Mouse (Mus musculus) embryonic facial prominence, embryonic 13.5 days (tissue): ENCODE data around the gene Lcorl. TPM values are rescaled to one million over a fixed set of nuclear protein-coding genes. Genes with fewer than 3 reads are reported as not detected.

Experiments used
- ATAC-seq: fragments of 200-750 bp; cut with Nextera tagmentation; 2 replicates; pipeline ENCODE4 v1.8.0; 2017; ENCODE audit warnings: low read depth; ENCODE audit not compliant: insufficient number of reproducible peaks, insufficient read depth, low FRiP score, low TSS enrichment
- H3K27ac ChIP-seq: fragments of 300-500 bp; sonication (generic); 2 replicates; pipeline ENCODE4 v1.5.1; 2015; ENCODE audit warnings: moderate library complexity, mild to moderate bottlenecking, inconsistent platforms
- H3K27me3 ChIP-seq: fragments of 300-500 bp; sonication (generic); 2 replicates; pipeline ENCODE4 v1.6.1; 2015; ENCODE audit warnings: mild to moderate bottlenecking, inconsistent platforms
- H3K36me3 ChIP-seq: fragments of 300-500 bp; sonication (generic); 2 replicates; pipeline ENCODE4 v1.6.1; 2015; ENCODE audit warnings: mild to moderate bottlenecking, inconsistent platforms
- H3K4me1 ChIP-seq: fragments of 300-500 bp; sonication (generic); 2 replicates; pipeline ENCODE4 v1.6.1; 2015; ENCODE audit warnings: inconsistent platforms
- H3K4me2 ChIP-seq: fragments of 300-500 bp; sonication (generic); 2 replicates; pipeline ENCODE4 v1.6.1; 2015; ENCODE audit warnings: moderate library complexity, mild to moderate bottlenecking, inconsistent platforms
- H3K4me3 ChIP-seq: fragments of 300-500 bp; sonication (generic); 2 replicates; pipeline ENCODE4 v1.5.1; 2015; ENCODE audit warnings: mild to moderate bottlenecking, inconsistent platforms
- H3K9ac ChIP-seq: fragments of 300-500 bp; sonication (generic); 2 replicates; pipeline ENCODE4 v1.6.1; 2015; ENCODE audit warnings: mild to moderate bottlenecking, inconsistent platforms
- H3K9me3 ChIP-seq: fragments of 300-500 bp; sonication (generic); 2 replicates; pipeline ENCODE4 v1.6.1; 2016; ENCODE audit warnings: inconsistent platforms
- WGBS: fragments of 180-500 bp; shearing (Covaris S2); methylation state at CpG from one replicate; pipeline ENCODE4 v1.1.7; 2015; ENCODE audit warnings: mixed read lengths; 5-methylcytosine and 5-hydroxymethylcytosine counted together
- polyA plus RNA-seq: library from polyadenylated mRNA; unstranded; fragments of >200 nt; fragmentation: Nextera tagmentation; extraction: Ambion mirVana; gene quantifications from 2 replicates; pipeline ENCODE4 v1.2.1, GENCODE M21; 2015

Gene Lcorl
- polyA plus RNA-seq, 1 experiment from 2014 or later, result 25.2 TPM

DNA sequence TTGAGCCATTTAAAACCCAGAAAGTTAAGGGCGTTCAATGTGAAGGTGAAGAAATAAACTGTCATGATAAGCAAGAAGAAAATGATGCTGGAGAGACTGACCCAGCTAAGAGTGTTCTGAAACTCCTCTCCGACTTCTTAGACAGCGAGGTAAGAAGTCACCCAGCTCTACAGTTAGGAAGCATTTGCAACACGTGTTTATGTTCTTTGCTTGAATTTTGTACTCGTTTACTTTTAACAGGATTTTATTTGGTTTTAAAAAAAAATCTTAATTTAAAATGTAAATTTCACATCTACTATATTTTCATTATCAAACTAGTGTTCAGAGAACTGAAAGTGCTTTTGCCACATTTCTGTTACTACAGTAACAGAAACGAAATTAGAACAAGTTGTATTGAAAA, 165.7 kb downstream of the Lcorl start:
- H3K4me3 ChIP-seq, result no peak overlapping the region
- H3K27me3 ChIP-seq, result no peaks in the 10 kb centered on the region
- H3K4me2 ChIP-seq, result no peak overlapping the region
- no peak for ATAC-seq
- no peak overlapping the region for H3K27ac ChIP-seq
- H3K36me3 ChIP-seq, result peaks cover 9% of the 10 kb centered on the region
- H3K4me1 ChIP-seq, result no peaks in the 10 kb centered on the region
- no peak overlapping the region for H3K9ac ChIP-seq
- WGBS, result 88% methylated on average over 6 of the region's 6 CpGs
- no peaks in the 10 kb centered on the region for H3K9me3 ChIP-seq

DNA sequence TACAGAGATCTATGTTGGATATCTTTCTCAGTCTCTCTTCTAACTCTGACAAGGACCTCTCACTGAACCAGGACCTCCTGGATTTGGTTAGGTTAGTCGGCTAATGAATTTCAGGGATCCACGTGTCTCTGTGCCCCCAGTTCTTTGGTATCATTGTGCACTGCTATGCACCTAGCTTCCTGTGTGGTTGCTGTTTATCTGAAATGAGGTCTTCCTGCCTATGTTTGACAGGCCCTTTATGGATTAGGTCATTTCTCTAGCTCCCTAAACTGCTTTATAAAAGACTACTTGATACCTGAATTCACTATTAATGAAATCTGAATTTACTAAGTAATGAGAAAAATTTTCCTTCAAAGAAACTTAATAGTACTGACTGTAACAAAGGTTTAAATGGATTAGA, 166.6 kb downstream of the Lcorl start:
- H3K4me3 ChIP-seq, result no peak overlapping the region
- WGBS, result 50% methylated on average over 2 of the region's 2 CpGs
- ATAC-seq, result no peak
- no peaks in the 10 kb centered on the region for H3K9me3 ChIP-seq
- H3K4me2 ChIP-seq, result no peak overlapping the region
- H3K27ac ChIP-seq, result no peak overlapping the region
- H3K9ac ChIP-seq, result no peak overlapping the region
- no peaks in the 10 kb centered on the region for H3K27me3 ChIP-seq
- peaks cover 9% of the 10 kb centered on the region for H3K36me3 ChIP-seq
- H3K4me1 ChIP-seq, result no peaks in the 10 kb centered on the region

DNA sequence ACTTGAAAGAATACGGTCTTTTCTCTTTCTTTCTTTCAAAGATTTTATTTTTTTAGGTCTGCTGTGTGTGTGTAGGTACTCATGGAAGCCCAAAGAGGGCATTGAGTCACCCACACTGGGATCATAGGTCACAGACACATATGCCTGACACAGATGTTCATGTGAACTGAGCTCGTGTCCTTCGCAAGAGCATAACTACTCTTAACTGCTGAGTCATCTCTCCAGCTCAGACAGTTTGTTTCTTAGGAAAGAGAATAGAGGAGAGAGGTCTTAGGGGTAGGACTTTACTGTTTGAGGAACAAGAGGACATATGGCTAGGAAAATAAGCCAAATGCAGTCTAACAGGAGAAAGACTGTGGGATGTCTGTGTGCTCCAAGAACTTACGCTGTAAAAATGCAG, 168.3 kb downstream of the Lcorl start:
- H3K27ac ChIP-seq, result no peak overlapping the region
- WGBS, result 83% methylated on average over 4 of the region's 4 CpGs
- no peaks in the 10 kb centered on the region for H3K27me3 ChIP-seq
- no peak for ATAC-seq
- no peak overlapping the region for H3K9ac ChIP-seq
- no peak overlapping the region for H3K4me2 ChIP-seq
- no peaks in the 10 kb centered on the region for H3K9me3 ChIP-seq
- H3K36me3 ChIP-seq, result peaks cover 14% of the 10 kb centered on the region
- H3K4me1 ChIP-seq, result no peaks in the 10 kb centered on the region
- H3K4me3 ChIP-seq, result no peak overlapping the region

DNA sequence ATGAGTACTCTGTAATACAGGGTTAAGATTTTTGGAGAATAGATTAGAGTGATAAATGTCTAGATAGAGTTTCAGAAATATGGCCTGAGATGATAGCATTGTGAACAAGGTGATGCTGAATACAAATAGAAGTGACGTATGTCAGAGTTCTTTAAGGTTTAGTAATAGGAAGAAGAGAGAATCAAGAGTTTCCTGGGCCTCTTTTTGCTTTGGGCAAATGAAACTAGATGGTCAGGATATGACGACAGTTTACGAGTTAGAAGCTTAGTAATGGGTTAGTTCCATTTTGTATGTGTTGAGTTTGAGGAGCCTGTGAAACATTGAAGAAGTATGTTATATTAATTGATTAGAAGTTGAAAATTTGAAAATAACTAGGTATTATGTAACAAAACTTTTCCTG, 171.2 kb downstream of the Lcorl start:
- no peak overlapping the region for H3K4me3 ChIP-seq
- H3K9ac ChIP-seq, result no peak overlapping the region
- H3K4me1 ChIP-seq, result no peaks in the 10 kb centered on the region
- H3K4me2 ChIP-seq, result no peak overlapping the region
- H3K27me3 ChIP-seq, result no peaks in the 10 kb centered on the region
- H3K27ac ChIP-seq, result no peak overlapping the region
- H3K36me3 ChIP-seq, result peaks cover 24% of the 10 kb centered on the region
- WGBS, result 92% methylated on average over 3 of the region's 3 CpGs
- no peaks in the 10 kb centered on the region for H3K9me3 ChIP-seq
- ATAC-seq, result no peak

DNA sequence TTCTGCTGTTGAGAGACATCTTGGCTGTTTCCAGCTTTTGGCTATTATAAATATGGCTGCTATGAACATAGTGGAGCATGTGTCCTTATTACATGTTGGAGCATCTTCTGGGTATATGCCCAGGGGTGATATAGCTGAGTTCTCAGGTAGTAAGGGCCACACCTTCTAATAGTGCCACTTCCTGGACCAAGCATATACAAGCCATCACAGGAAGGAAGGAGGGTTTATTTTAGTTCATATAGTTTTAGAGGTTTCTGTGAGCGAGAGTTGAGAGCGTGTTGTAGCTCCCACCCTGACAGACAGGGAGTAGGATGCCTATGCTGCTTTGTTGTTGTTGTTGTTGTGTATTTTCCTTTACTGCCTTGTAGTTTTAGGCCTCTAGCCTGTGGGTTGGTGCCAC, 172.2 kb downstream of the Lcorl start:
- WGBS, result 96% methylated on average over 2 of the region's 2 CpGs
- H3K4me2 ChIP-seq, result no peak overlapping the region

DNA sequence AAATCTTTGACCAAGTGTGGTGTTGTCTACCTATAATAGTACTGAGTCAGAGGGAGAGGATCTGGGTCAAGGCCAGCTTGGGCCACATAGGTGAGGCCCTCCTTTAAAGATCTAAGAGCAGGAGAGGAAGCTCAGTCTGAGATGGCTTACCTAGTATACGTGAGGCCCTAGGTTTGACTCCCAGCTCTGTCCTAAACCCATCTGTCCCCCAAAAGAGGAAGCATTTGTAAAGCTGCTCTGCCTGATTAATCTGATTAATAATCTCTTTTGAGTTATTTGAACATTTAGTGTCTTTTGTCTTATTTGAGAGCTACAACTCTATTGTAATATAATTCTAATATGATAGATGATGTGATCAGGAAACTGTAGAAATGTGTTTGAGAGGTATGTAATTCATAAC, 174.0 kb downstream of the Lcorl start:
- no peak overlapping the region for H3K9ac ChIP-seq
- H3K27ac ChIP-seq, result no peak overlapping the region
- H3K36me3 ChIP-seq, result peaks cover 25% of the 10 kb centered on the region
- no peaks in the 10 kb centered on the region for H3K9me3 ChIP-seq
- H3K4me3 ChIP-seq, result no peak overlapping the region
- H3K4me1 ChIP-seq, result no peaks in the 10 kb centered on the region
- WGBS, result 94% methylated on average over 1 of the region's 1 CpGs
- ATAC-seq, result no peak
- H3K27me3 ChIP-seq, result no peaks in the 10 kb centered on the region
- no peak overlapping the region for H3K4me2 ChIP-seq

More for the DNA sequence above, 172.2 kb downstream of the Lcorl start:
- no peaks in the 10 kb centered on the region for H3K4me1 ChIP-seq
- H3K36me3 ChIP-seq, result peaks cover 28% of the 10 kb centered on the region
- H3K9ac ChIP-seq, result no peak overlapping the region
- H3K9me3 ChIP-seq, result no peaks in the 10 kb centered on the region
- H3K27me3 ChIP-seq, result no peaks in the 10 kb centered on the region
- ATAC-seq, result no peak
- H3K4me3 ChIP-seq, result no peak overlapping the region
- H3K27ac ChIP-seq, result no peak overlapping the region

DNA sequence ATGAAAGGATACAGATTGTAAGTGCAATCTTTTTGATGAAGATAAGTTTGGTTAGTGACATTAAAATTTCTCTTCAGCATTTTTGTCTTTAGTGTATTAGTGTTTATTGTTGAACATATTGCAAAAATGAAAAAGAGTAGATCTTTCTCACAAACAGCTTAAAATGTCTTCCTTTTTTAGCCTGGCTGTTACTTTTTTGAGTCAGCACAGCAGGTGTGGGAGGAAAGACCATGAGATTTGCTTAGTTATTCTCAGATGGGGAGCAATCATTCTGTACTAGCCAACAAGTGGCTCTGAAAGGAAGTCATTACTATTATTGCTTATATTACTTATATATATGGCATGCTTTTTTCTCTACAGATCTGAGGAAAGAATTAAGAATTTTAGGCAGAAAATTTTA, 177.5 kb downstream of the Lcorl start:
- H3K9ac ChIP-seq, result no peak overlapping the region
- no peaks in the 10 kb centered on the region for H3K27me3 ChIP-seq
- no peak overlapping the region for H3K27ac ChIP-seq
- H3K4me1 ChIP-seq, result no peaks in the 10 kb centered on the region
- H3K9me3 ChIP-seq, result no peaks in the 10 kb centered on the region
- no peak overlapping the region for H3K4me2 ChIP-seq
- peaks cover 42% of the 10 kb centered on the region for H3K36me3 ChIP-seq
- no peak overlapping the region for H3K4me3 ChIP-seq
- no peak for ATAC-seq

DNA sequence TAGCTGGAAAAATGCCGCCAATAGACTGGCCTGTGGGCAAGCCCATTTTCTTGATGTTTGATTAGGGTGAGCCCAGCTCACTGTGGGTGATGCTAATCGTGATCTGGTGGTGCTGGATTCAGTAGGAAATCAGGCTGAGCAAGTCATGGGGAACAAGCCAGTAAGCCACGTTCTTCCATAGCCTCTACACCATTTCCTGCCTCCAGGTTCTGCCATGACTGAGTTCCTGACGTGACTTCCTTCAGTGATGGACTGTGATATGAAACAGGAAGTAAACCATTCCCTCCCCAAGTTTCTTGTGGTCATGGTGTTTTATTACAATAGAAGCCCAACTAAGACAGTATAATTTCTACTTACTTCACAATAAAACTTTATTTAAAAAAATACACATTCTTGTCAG, 179.8 kb downstream of the Lcorl start:
- Histone ChIP-seq H3K9ac (no peak overlapping the region), H3K4me3 (no peak overlapping the region), H3K27ac (no peak overlapping the region), H3K4me2 (no peak overlapping the region), H3K4me1 (no peaks in the 10 kb centered on the region), H3K9me3 (no peaks in the 10 kb centered on the region), H3K36me3 (peaks cover 31% of the 10 kb centered on the region), H3K27me3 (no peaks in the 10 kb centered on the region)
- WGBS, result 75% methylated on average over 4 of the region's 4 CpGs
- no peak for ATAC-seq

DNA sequence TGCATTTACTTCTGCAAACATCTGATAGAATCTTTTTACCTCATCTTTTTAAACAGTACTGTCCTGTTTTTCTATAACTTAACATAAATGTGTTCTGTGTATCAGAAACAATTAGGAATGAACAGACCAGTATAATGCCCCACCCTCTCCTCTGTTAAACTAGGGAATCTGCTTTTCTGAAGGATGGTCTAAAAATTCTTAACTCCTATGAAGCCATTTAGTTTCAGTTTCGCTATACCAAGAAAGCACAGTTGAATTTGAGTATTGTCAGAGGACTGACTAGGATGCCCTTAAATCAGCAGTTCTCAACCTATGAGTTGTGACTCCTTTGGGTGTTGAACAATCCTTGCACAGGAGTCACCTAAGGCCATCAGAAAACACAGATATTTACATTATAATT, 182.4 kb downstream of the Lcorl start:
- Histone ChIP-seq H3K36me3 (peaks cover 25% of the 10 kb centered on the region), H3K4me2 (no peak overlapping the region), H3K27ac (no peak overlapping the region), H3K9me3 (no peaks in the 10 kb centered on the region), H3K9ac (no peak overlapping the region), H3K4me1 (no peaks in the 10 kb centered on the region; the same call in 1 of the 2 replicates), H3K27me3 (no peaks in the 10 kb centered on the region), H3K4me3 (no peak overlapping the region)
- 89% methylated on average over 1 of the region's 1 CpGs for WGBS
- no peak for ATAC-seq

DNA sequence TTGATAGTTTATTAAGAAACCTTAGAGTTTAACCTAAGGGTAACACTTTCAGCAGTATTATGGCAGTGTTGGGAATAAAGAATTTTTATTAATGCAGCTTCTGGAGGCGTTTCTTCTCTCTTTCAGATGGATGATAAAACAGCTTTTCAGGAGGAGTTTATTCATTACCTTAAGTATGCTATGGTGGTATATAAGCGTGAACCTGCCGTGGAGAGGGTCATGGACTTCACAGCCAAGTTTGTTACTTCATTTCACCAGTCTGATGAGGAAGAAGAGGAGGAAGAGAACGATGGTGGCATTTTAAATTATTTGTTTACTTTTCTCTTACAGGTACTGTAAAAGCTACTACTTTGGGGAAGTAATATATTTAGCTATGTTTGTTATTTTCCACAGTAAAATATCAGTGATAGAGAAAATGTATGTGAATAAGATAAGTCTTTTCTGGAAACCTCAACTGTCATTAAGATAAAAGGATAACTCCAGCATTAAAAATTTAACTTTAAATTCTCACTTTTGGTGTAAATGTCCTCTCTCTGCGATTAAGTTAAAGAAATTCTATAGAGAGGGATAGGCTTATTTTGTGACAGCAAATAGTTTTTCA, 186.4 kb downstream of the Lcorl start:
- Histone ChIP-seq H3K4me1 (peaks cover 4% of the 10 kb centered on the region), H3K9ac (no peak overlapping the region), H3K27ac (no peak overlapping the region), H3K9me3 (no peaks in the 10 kb centered on the region), H3K27me3 (no peaks in the 10 kb centered on the region), H3K4me3 (peak overlapping the region; percentile 85), H3K4me2 (peak overlapping the region; percentile 86), H3K36me3 (peaks cover 8% of the 10 kb centered on the region; the same call in 1 of the 2 replicates)
- no peak for ATAC-seq
- WGBS, result 54% methylated on average over 5 of the region's 5 CpGs

DNA sequence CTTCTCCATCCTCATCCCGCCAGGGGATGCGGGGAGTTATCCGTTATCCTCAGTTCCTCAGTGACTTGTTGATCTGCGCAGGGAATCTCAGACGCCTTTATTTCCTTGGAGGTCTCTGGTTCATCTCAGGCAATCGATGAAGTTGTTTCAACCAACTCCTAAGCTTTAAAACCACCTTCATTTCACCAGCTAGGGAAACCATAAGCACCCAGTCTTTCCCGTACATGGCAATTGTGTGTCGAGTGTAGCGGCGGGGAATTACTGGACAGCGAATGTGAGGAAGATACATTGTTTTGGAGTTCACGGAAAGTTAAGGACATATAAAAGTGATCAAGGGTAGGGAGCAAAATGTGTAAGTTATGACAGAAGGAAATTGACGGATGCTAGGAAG, 187.1 kb downstream of the Lcorl start:
- Histone ChIP-seq H3K4me2 (peak overlapping the region; percentile 86), H3K9ac (peak overlapping the region; percentile 86), H3K36me3 (peaks cover 4% of the 10 kb centered on the region; the same call in 1 of the 2 replicates), H3K27ac (peak overlapping the region; percentile 86), H3K9me3 (no peaks in the 10 kb centered on the region), H3K27me3 (no peaks in the 10 kb centered on the region), H3K4me3 (peak overlapping the region; percentile 85), H3K4me1 (peaks cover 4% of the 10 kb centered on the region)
- no peak for ATAC-seq
- 0% methylated on average over 13 of the region's 13 CpGs for WGBS

DNA sequence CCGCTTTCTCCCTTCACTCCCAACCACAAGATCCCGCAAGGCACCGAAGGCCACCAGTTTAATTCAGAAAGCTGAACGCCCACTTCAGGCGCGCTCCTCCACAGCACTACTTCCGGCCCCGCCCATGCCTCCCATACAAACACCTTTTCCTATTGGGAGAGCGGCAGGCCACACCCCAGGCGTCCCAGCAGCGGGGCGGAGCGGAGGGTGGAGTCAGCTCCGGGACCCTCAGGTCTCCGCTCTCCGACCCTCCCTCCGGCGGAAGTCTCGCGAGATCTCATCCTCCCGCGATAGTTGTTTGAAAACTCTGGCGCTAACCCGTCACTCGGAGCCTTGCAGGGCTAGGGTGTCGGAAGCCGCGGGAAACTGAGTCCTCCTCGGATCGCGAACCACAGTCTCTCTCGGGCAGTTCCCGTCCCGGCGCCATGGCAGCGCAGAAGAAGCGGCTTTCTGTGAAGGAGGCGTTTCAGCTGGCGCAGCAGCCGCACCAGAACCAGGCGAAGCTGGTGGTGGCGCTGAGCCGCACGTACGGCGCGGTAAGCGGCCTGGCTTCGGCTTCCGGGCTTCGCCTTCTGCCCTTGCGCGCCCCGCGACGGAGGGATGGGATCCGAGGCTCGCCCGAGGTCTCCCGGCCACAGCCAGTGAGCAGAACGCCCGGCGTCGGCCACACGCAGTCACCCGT, 187.7 kb downstream of the Lcorl start, which contains the start of gene Ncapg:
Gene Ncapg, plus strand, starts transcription at position 322 of the 682 bp plus-strand sequence.
- ATAC-seq, result peak; percentile 100
- 0% methylated on average over 61 of the region's 66 CpGs for WGBS

More for the DNA sequence above, 187.7 kb downstream of the Lcorl start, which contains the start of gene Ncapg:
- peak within 1 kb of the TSS; percentile 86 for H3K9ac ChIP-seq
- H3K36me3 ChIP-seq, result no peaks in the 10 kb centered on the region
- H3K27ac ChIP-seq, result peak within 1 kb of the TSS; percentile 87
- peak within 1 kb of the TSS; percentile 85 for H3K4me3 ChIP-seq
- H3K4me1 ChIP-seq, result peaks cover 4% of the 10 kb centered on the region
- H3K27me3 ChIP-seq, result no peaks in the 10 kb centered on the region
- peak within 1 kb of the TSS; percentile 86 for H3K4me2 ChIP-seq
- H3K9me3 ChIP-seq, result no peaks in the 10 kb centered on the region
